Mouse (Mus musculus): ENCODE results near the gene Gm10471.
"Not testable (repeated sequence)": the region's sequence is repeated elsewhere in the genome, so short reads cannot be mapped to it uniquely, and the experiment has no call there.

Gm10471 gene

DNA sequence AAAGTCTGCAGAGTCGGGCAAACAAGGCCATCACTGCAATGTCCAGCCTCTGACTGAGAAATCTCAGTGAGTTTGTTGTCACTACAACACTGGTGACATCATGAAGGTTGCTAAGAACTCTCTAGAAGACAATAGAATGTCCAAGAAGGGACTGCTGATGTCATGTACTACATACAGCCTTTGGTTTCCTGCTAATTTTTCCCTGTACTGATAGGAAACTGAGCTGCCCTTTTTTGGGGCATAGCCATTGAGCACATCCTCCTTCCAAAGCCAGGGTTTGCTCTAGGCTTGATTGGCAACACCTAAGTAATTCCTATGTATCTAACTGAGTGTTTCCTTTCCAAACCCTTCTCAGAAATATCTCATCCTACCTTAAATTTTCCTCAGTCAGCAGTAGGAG, at the start of gene Gm10471:
Gene Gm10471 (minus strand): TSS at position 101 of the 400 bp plus-strand sequence.
- DNase-seq (ENCODE audit: extremely low read depth, low read depth, low spot score), result not testable (repeated sequence)

DNA sequence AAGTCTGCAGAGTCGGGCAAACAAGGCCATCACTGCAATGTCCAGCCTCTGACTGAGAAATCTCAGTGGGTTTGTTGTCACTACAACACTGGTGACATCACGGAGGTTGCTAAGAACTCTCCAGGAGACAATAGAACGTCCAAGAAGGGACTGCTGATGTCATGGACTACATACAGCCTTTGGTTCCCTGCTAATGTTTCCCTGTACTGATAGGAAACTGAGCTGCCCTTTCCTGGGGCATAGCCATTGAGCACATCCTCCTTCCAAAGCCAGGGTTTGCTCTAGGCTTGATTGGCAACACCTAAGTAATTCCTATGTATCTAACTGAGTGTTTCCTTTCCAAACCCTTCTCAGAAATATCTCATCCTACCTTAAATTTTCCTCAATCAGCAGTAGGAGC, 32.2 kb upstream of the Gm10471 start, which contains the start of gene Gm10220:
Gene Gm10220 (minus strand): TSS at position 101 of the 400 bp plus-strand sequence.
- not testable (repeated sequence) for DNase-seq (ENCODE audit: extremely low read depth, low read depth, low spot score)

DNA sequence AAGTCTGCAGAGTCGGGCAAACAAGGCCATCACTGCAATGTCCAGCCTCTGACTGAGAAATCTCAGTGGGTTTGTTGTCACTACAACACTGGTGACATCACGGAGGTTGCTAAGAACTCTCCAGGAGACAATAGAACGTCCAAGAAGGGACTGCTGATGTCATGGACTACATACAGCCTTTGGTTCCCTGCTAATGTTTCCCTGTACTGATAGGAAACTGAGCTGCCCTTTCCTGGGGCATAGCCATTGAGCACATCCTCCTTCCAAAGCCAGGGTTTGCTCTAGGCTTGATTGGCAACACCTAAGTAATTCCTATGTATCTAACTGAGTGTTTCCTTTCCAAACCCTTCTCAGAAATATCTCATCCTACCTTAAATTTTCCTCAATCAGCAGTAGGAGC, 16.2 kb upstream of the Gm10471 start, which contains the start of gene 5031410I06Rik:
Gene 5031410I06Rik (minus strand): TSS at position 101 of the 400 bp plus-strand sequence.
- DNase-seq (ENCODE audit: extremely low read depth, low read depth, low spot score), result not testable (repeated sequence)

DNA sequence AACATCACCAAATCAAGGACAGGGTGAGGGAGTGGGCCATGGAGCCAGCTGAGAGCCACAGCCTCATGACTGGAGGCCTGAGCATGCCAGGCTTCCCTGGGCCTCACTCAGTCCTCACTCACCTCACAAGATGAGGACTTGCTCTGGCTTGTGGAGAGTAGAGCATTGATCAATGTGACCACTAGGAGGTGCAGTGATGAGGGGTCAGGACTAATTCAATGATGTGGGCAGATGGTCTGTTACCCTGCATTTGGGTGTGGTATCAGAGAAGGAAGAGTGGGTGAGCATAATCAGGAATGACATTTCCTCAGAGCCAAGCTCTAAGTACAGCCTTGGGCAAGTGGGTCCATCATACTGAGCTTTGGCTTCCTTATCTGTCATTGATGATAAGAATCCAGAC, 10.1 kb downstream of the Gm10471 start:
- DNase-seq (ENCODE audit: extremely low read depth, low read depth, low spot score), result not testable (repeated sequence)

DNA sequence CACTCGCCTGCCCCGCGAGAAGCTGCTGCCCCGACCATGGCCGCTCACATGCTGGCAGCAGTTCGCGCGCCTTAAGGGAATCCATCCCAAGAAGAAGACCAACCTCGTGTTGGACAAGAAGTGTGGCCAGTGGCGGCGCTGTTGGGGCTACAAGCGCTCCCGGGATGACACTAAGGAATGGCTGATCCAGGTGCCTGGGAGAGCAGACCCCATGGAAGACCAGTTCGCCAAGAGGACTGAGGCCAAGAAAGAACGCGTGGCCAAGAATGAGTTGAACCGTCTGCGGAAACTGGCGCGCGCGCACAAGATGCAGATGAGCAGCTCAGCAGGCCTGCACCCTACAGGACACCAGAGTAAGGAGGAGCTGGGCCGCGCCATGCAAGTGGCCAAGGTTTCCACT, 18.4 kb downstream of the Gm10471 start:
- no peak for DNase-seq (ENCODE audit: extremely low read depth, low read depth, low spot score)

DNA sequence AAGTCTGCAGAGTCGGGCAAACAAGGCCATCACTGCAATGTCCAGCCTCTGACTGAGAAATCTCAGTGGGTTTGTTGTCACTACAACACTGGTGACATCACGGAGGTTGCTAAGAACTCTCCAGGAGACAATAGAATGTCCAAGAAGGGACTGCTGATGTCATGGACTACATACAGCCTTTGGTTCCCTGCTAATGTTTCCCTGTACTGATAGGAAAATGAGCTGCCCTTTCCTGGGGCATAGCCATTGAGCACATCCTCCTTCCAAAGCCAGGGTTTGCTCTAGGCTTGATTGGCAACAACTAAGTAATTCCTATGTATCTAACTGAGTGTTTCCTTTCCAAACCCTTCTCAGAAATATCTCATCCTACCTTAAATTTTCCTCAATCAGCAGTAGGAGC, 30.6 kb downstream of the Gm10471 start, which contains the start of gene Gm7347:
Gene Gm7347 (minus strand): TSS at position 101 of the 400 bp plus-strand sequence.
- not testable (repeated sequence) for DNase-seq (ENCODE audit: extremely low read depth, low read depth, low spot score)

DNA sequence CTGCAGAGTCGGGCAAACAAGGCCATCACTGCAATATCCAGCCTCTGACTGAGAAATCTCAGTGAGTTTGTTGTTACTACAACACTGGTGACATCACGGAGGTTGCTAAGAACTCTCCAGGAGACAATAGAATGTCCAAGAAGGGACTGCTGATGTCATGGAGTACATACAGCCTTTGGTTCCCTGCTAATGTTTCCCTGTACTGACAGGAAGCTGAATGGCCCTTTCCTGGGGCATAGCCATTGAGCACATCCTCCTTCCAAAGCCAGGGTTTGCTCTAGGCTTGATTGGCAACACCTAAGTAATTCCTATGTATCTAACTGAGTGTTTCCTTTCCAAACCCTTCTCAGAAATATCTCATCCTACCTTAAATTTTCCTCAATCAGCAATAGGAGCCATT, 49.6 kb downstream of the Gm10471 start, which contains the start of gene Speer4a:
Gene Speer4a (minus strand): TSS at position 101 of the 400 bp plus-strand sequence.
- DNase-seq (ENCODE audit: extremely low read depth, low read depth, low spot score), result not testable (repeated sequence)

Measured in fat pad, adult 2 months (tissue).